Comparison of ENCODE assay signal across 16 mouse cellular contexts in genomic region chr6:86496127-86496526, GRCm38 (mm10). TPM values are rescaled to one million over a fixed set of nuclear protein-coding genes. Genes with fewer than 3 reads are reported as not detected.
A peak's percentile ranks its signal among the peaks of the same experiment; 100 is the strongest.
DNase-seq lines count a peak whose midpoint lies in the region; ATAC-seq and TF ChIP-seq lines count a peak whose summit lies in the region.
"Had no signal": no experiment of that assay in that cellular context is flagged by ENCODE, and none has a peak within 500 bp of the region (broad histone marks: within the 10 kb centered on the region; RNA-seq: fewer than 3 reads in every experiment).

No protein-coding gene starts in this region.

- no peak for ATAC-seq in heart, embryonic 14.5 days (ENCODE audit: insufficient number of reproducible peaks, insufficient read depth, low FRiP score, low read depth)
- ATAC-seq in lung, postnatal 0 days: no peak
- ATAC-seq in intestine, postnatal 0 days: no peak
- no peak for ATAC-seq in stomach, embryonic 14.5 days (ENCODE audit: insufficient number of reproducible peaks, insufficient read depth, low FRiP score, low read depth)
- ATAC-seq: Patski had no signal

- no peak for DNase-seq in heart, adult 9 months (ENCODE audit: low spot score in 2 of 2)
- no peak for DNase-seq in lung, postnatal 0 days (ENCODE audit: low spot score)
- DNase-seq in lung, postnatal 4 days: no peak
- no peak for DNase-seq in Muller cell, postnatal 12 days (ENCODE audit: inconsistent ontology term)
- DNase-seq in adrenal gland, postnatal 4 days (ENCODE audit: low spot score in 2 of 2): no peak
- DNase-seq: adrenal gland, postnatal 14 days; B cell, adult 2 months; cerebellum, adult 18-20 months; right cerebral cortex, postnatal 4 days; thymus, postnatal 25 days had no signal

- 0 out of 2 replicates have a peak overlapping the region, but pooled peaks have one; percentile 64 for H3K4me2 ChIP-seq in heart, embryonic 14.5 days (ENCODE audit: low read length)
- H3K4me2 ChIP-seq in lung, postnatal 0 days (replicated peaks; ENCODE audit: low read depth, low read length): 0 out of 2 replicates have a peak overlapping the region, but pooled peaks have one; percentile 60
- no peak overlapping the region for H3K4me2 ChIP-seq in intestine, postnatal 0 days (replicated peaks; ENCODE audit: low read depth)
- no peak overlapping the region for H3K4me2 ChIP-seq in stomach, embryonic 14.5 days (replicated peaks; ENCODE audit: low read depth, low read length)

- no peak overlapping the region for H3K4me3 ChIP-seq in heart, embryonic 14.5 days (ENCODE audit: control insufficient read depth in 1 of 2, insufficient read depth in 1 of 2, low read depth in 1 of 2, low read length in 2 of 2)
- H3K4me3 ChIP-seq in lung, postnatal 0 days (ENCODE audit: low read depth, low read length): no peak overlapping the region
- no peak overlapping the region for H3K4me3 ChIP-seq in intestine, postnatal 0 days (ENCODE audit: low read depth, low read length)
- H3K4me3 ChIP-seq in stomach, embryonic 14.5 days (ENCODE audit: low read depth, low read length): no peak overlapping the region

- H3K9me3 ChIP-seq in heart, embryonic 14.5 days (ENCODE audit: control insufficient read depth, low read length): no peaks in the 10 kb centered on the region
- H3K9me3 ChIP-seq in lung, postnatal 0 days (ENCODE audit: low read length): no peaks in the 10 kb centered on the region
- no peaks in the 10 kb centered on the region for H3K9me3 ChIP-seq in intestine, postnatal 0 days (ENCODE audit: control insufficient read depth)
- H3K9me3 ChIP-seq in stomach, embryonic 14.5 days (ENCODE audit: control insufficient read depth, low read depth, low read length): no peaks in the 10 kb centered on the region

- peaks cover 13 to 16% of the 10 kb centered on the region in 2 experiments for H3K4me1 ChIP-seq in heart, embryonic 14.5 days (ENCODE audit: control insufficient read depth in 2 of 2, insufficient read depth in 2 of 2, low read length in 2 of 2)
- peaks cover 18% of the 10 kb centered on the region; the same call in 1 of the 2 replicates for H3K4me1 ChIP-seq in lung, postnatal 0 days (ENCODE audit: insufficient read depth, low read depth, low read length)
- H3K4me1 ChIP-seq in intestine, postnatal 0 days (replicated peaks; ENCODE audit: control insufficient read depth, insufficient read depth, low read length): peaks cover 10% of the 10 kb centered on the region; the same call in 1 of the 2 replicates
- H3K4me1 ChIP-seq in stomach, embryonic 14.5 days (ENCODE audit: control insufficient read depth, insufficient read depth, low read length): peaks cover 13% of the 10 kb centered on the region; the same call in 1 of the 2 replicates

- no peak overlapping the region for H3K9ac ChIP-seq in heart, embryonic 14.5 days (ENCODE audit: low read length)
- H3K9ac ChIP-seq in lung, postnatal 0 days (replicated peaks; ENCODE audit: low read depth): no peak overlapping the region
- no peak overlapping the region for H3K9ac ChIP-seq in intestine, postnatal 0 days (ENCODE audit: low read depth, low read length)
- no peak overlapping the region for H3K9ac ChIP-seq in stomach, embryonic 14.5 days (replicated peaks; ENCODE audit: low read depth, low read length)
- H3K9ac ChIP-seq: heart, embryonic 12.5 days had no signal

- no peaks in the 10 kb centered on the region for H3K27me3 ChIP-seq in heart, embryonic 14.5 days (ENCODE audit: control insufficient read depth, insufficient read depth, low read length)
- no peaks in the 10 kb centered on the region for H3K27me3 ChIP-seq in lung, postnatal 0 days (replicated peaks; ENCODE audit: insufficient read depth, low read length)
- H3K27me3 ChIP-seq in intestine, postnatal 0 days (replicated peaks; ENCODE audit: control insufficient read depth, insufficient read depth, low read length): no peaks in the 10 kb centered on the region
- no peaks in the 10 kb centered on the region for H3K27me3 ChIP-seq in stomach, embryonic 14.5 days (ENCODE audit: control insufficient read depth, insufficient read depth, low read length)
- H3K27me3 ChIP-seq: heart, embryonic 12.5 days; Patski had no signal

- H3K36me3 ChIP-seq in heart, embryonic 14.5 days (ENCODE audit: control insufficient read depth, insufficient read depth, low read length): no peaks in the 10 kb centered on the region
- H3K36me3 ChIP-seq in lung, postnatal 0 days (ENCODE audit: insufficient read depth, low read length): no peaks in the 10 kb centered on the region
- H3K36me3 ChIP-seq in intestine, postnatal 0 days (ENCODE audit: control insufficient read depth, insufficient read depth): no peaks in the 10 kb centered on the region
- H3K36me3 ChIP-seq in stomach, embryonic 14.5 days (ENCODE audit: control insufficient read depth, insufficient read depth, low read length): no peaks in the 10 kb centered on the region
- H3K36me3 ChIP-seq: heart, embryonic 12.5 days had no signal

- 86% methylated on average over 8 of the region's 8 CpGs for WGBS in heart, embryonic 14.5 days
- 65% methylated on average over 7 of the region's 8 CpGs for WGBS in lung, postnatal 0 days
- 41% methylated on average over 8 of the region's 8 CpGs for WGBS in intestine, postnatal 0 days
- 86% methylated on average over 7 of the region's 8 CpGs for WGBS in stomach, embryonic 14.5 days

- H3K27ac ChIP-seq in heart, embryonic 14.5 days (replicated peaks in 1 of 2; ENCODE audit: control insufficient read depth in 1 of 2, insufficient read depth in 1 of 2, low read depth in 2 of 2, low read length in 2 of 2): no peak overlapping the region
- H3K27ac ChIP-seq in lung, postnatal 0 days (ENCODE audit: low read length): no peak overlapping the region
- H3K27ac ChIP-seq in intestine, postnatal 0 days (ENCODE audit: low read depth, low read length): peak overlapping the region; percentile 80
- peak overlapping the region; percentile 73; the same call in 1 of the 2 replicates for H3K27ac ChIP-seq in stomach, embryonic 14.5 days (ENCODE audit: low read length)
- H3K27ac ChIP-seq: macrophage had no signal

- no peak for TF ChIP-seq EP300 in lung, postnatal 0 days (IDR thresholded peaks at IDR 0.05)

- TF ChIP-seq CTCF in lung, postnatal 0 days (IDR thresholded peaks at IDR 0.05): no peak
- TF ChIP-seq CTCF in intestine, postnatal 0 days (IDR thresholded peaks at IDR 0.05; ENCODE audit: low read depth): no peak

RNA-seq across cellular contexts. Expression of gene Pcbp1, which starts 30.0 kb away (rescaled TPM):
- polyA plus RNA-seq in heart, embryonic 14.5 days (2014; fragmentation: Nextera tagmentation; extraction: Ambion mirVana): 297 and 312 TPM in 2 replicates
- 317 and 353 TPM in 2 replicates for polyA plus RNA-seq in lung, postnatal 0 days (2015; fragmentation: Nextera tagmentation; extraction: Ambion mirVana)
- 326 and 327 TPM in 2 replicates for polyA plus RNA-seq in intestine, postnatal 0 days (2015; fragmentation: Nextera tagmentation; extraction: Ambion mirVana)
- 230 and 234 TPM in 2 replicates for polyA plus RNA-seq in stomach, embryonic 14.5 days (2014; fragmentation: Nextera tagmentation; extraction: Ambion mirVana)
- 100 to 1,000 TPM; 273 to 288 TPM for total RNA-seq in adrenal gland, postnatal 4 days (2021)

RNA-seq across cellular contexts. Expression of gene C87436, which starts 58.0 kb away (rescaled TPM):
- polyA plus RNA-seq in heart, embryonic 14.5 days (2014; fragmentation: Nextera tagmentation; extraction: Ambion mirVana): 17.1 and 20.0 TPM in 2 replicates
- polyA plus RNA-seq in lung, postnatal 0 days (2015; fragmentation: Nextera tagmentation; extraction: Ambion mirVana): 23.3 and 23.5 TPM in 2 replicates
- 12.4 and 12.8 TPM in 2 replicates for polyA plus RNA-seq in intestine, postnatal 0 days (2015; fragmentation: Nextera tagmentation; extraction: Ambion mirVana)
- polyA plus RNA-seq in stomach, embryonic 14.5 days (2014; fragmentation: Nextera tagmentation; extraction: Ambion mirVana): 26.3 and 26.8 TPM in 2 replicates
- total RNA-seq in adrenal gland, postnatal 4 days (2021): 10 to 100 TPM; 17.6 to 19.1 TPM

Comparison
In these comparisons a context has a peak if more than half of its experiments do, and no peak if none do; other contexts are left out.
1. H3K27ac ChIP-seq: peak in intestine, postnatal 0 days (single experiment) and stomach, embryonic 14.5 days (single experiment); none in heart, embryonic 14.5 days (0 of 2) and lung, postnatal 0 days (single experiment).
2. H3K4me2 ChIP-seq: peak in heart, embryonic 14.5 days (single experiment) and lung, postnatal 0 days (single experiment); none in intestine, postnatal 0 days (single experiment) and stomach, embryonic 14.5 days (single experiment).